Mouse (Mus musculus) kidney, embryonic 16.5 days (tissue): ENCODE results near the gene Fam102a. TPM values are rescaled to one million over a fixed set of nuclear protein-coding genes. Genes with fewer than 3 reads are reported as not detected.

Source experiments
- ATAC-seq: fragments of 200-750 bp; cut with Nextera tagmentation; 2 replicates; pipeline ENCODE4 v1.8.0; 2017; ENCODE audit warnings: moderate TSS enrichment; ENCODE audit not compliant: low FRiP score, low TSS enrichment
- H3K27ac ChIP-seq: fragments of 300-500 bp; sonication (generic); 2 replicates; pipeline ENCODE4 v1.5.1; 2014; ENCODE audit warnings: low read length
- H3K27me3 ChIP-seq: fragments of 300-500 bp; sonication (generic); 2 replicates; pipeline ENCODE4 v1.6.1; 2014; ENCODE audit warnings: low read length, control low read depth, mixed read lengths; ENCODE audit not compliant: insufficient read depth
- H3K36me3 ChIP-seq: fragments of 300-500 bp; sonication (generic); 2 replicates; pipeline ENCODE4 v1.6.1; 2014; ENCODE audit warnings: low read length, control low read depth, mixed read lengths; ENCODE audit not compliant: insufficient read depth
- H3K4me1 ChIP-seq: fragments of 300-500 bp; sonication (generic); 2 replicates; pipeline ENCODE4 v1.6.1; 2014; ENCODE audit warnings: low read length, control low read depth, mixed read lengths; ENCODE audit not compliant: insufficient read depth
- H3K4me2 ChIP-seq: fragments of 300-500 bp; sonication (generic); replicated peaks from 2 replicates; pipeline ENCODE4 v1.6.1; 2014; ENCODE audit warnings: low read depth, low read length
- H3K4me3 ChIP-seq: fragments of 300-500 bp; sonication (generic); 2 replicates; pipeline ENCODE4 v1.5.1; 2014; ENCODE audit warnings: mild to moderate bottlenecking, low read length
- H3K9ac ChIP-seq: fragments of 300-500 bp; sonication (generic); replicated peaks from 2 replicates; pipeline ENCODE4 v1.6.1; 2014; ENCODE audit warnings: low read length
- H3K9me3 ChIP-seq: fragments of 300-500 bp; sonication (generic); 2 replicates; pipeline ENCODE4 v1.6.1; 2016; ENCODE audit warnings: low read length, control low read depth
- WGBS: fragments of 180-500 bp; shearing (Covaris S2); extraction: QIAGEN DNeasy Blood & Tissue Kit; methylation state at CpG from one replicate; pipeline ENCODE4 v1.1.7; 2014; 5-methylcytosine and 5-hydroxymethylcytosine counted together
- polyA plus RNA-seq: library from polyadenylated mRNA; unstranded; fragments of >200 nt; fragmentation: Nextera tagmentation; extraction: Ambion mirVana; gene quantifications from 2 replicates; pipeline ENCODE4 v1.2.1, GENCODE M21; 2015

Fam102a gene
- polyA plus RNA-seq, 1 experiment from 2014 or later = 13.3 TPM

DNA sequence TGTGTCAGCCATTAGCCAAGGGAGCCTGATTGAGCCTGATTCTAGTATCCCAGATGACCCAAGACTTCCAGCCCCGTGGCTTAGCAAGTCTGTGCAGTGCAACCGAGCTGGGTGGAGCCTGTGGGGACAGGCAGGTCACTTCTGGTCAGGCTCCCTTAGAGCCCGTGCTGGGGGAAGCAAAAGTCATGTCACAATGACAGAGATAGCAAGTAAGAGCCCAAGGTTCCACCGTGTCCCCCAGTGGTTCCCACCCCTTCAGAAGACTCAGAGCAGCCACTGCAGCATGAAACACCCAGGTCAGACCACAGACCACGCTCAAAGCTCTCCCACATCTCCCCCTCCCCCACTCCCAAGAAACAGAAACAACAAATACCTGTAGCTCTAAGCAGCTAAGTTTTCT lies 38.9 kb upstream of the Fam102a start:
- no peak for ATAC-seq
- Histone ChIP-seq H3K36me3 (no peaks in the 10 kb centered on the region), H3K27me3 (no peaks in the 10 kb centered on the region), H3K4me3 (no peak overlapping the region), H3K4me2 (no peak overlapping the region), H3K9ac (no peak overlapping the region), H3K9me3 (peaks cover 6% of the 10 kb centered on the region; the same call in 1 of the 2 replicates), H3K4me1 (0 out of 2 replicates have a peak, but pooled peaks cover 4% of the 10 kb centered on the region), H3K27ac (no peak overlapping the region)
- 52% methylated on average over 5 of the region's 5 CpGs for WGBS

DNA sequence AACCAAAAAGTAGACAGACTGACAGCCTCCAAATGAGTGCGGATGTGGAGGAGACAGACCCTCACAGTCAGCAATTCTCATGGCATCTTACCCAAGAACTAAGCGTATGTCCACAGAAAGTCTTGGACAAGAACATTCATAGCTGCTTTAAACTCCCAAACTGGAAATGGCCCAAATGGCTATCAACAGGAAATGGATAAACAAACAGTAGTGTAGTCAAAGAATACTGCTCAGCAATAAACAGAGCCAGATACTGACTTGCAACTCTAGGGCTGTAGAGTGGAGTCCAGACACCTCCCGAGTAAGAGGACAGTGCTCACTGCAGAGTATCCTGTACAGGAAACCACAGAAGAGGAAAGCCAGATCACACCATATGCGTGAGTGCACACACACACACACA lies 35.8 kb upstream of the Fam102a start:
- ATAC-seq = no peak
- Histone ChIP-seq H3K4me2 (no peak overlapping the region), H3K27ac (no peak overlapping the region), H3K27me3 (no peaks in the 10 kb centered on the region), H3K9me3 (peaks cover 6% of the 10 kb centered on the region; the same call in 1 of the 2 replicates), H3K36me3 (no peaks in the 10 kb centered on the region), H3K4me3 (no peak overlapping the region), H3K4me1 (peaks cover 17% of the 10 kb centered on the region; the same call in 1 of the 2 replicates), H3K9ac (no peak overlapping the region)
- 75% methylated on average over 4 of the region's 4 CpGs for WGBS

DNA sequence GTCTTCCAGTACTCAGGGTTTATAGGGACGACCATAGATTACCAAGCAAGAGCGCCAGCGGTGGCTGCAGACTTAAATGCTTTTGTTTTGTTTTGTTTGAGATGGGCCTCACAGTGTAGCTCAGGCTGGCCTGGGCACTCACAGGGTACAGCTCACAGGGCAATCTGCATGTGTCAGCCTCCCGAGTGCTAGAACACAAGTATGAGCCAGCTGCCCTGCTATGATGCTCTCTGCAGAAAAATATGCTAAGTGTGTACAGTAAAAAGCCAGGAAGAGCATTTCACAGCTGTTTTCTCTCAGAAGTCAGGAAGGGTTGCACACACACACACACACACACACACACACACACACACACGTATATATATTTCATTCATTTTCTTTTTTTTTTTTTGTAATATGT lies 34.7 kb upstream of the Fam102a start:
- H3K27me3 ChIP-seq = no peaks in the 10 kb centered on the region
- H3K27ac ChIP-seq = no peak overlapping the region
- H3K9me3 ChIP-seq = peaks cover 6% of the 10 kb centered on the region; the same call in 1 of the 2 replicates
- ATAC-seq = no peak
- H3K36me3 ChIP-seq = no peaks in the 10 kb centered on the region
- H3K9ac ChIP-seq = no peak overlapping the region
- 61% methylated on average over 5 of the region's 5 CpGs for WGBS
- H3K4me2 ChIP-seq = no peak overlapping the region
- peaks cover 13% of the 10 kb centered on the region; the same call in 1 of the 2 replicates for H3K4me1 ChIP-seq
- no peak overlapping the region for H3K4me3 ChIP-seq

DNA sequence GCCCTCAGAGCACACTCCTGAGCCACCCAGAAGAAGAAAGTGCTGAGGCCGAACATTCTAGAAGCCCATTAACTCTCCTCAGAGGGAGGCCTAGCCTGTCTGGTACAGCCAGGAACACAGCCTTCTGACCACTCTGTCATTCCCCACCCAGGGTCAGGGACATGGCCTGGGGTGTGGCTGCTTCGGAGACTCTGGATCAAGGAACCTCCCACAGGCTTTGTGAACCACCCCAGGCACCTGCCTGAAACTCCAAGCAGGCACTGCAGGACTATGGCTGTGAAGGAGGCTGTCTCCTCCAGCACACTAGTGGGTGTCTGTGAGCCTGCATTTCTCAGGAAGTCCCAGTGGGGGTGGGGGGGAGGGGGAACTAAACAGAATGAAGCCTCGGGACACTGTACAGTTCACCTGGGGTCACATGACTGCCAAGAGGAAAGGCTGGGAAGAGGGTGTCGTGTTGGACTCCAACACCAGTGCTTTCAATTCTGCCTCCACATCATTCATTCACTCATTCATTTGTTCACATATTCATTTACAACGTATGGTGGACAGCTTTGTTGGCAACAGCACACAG lies 33.3 kb upstream of the Fam102a start:
- 0 out of 2 replicates have a peak, but pooled peaks have one; percentile 39 for ATAC-seq
- H3K9me3 ChIP-seq = peaks cover 9% of the 10 kb centered on the region; the same call in 1 of the 2 replicates
- 55% methylated on average over 5 of the region's 5 CpGs for WGBS
- no peak overlapping the region for H3K4me2 ChIP-seq
- no peaks in the 10 kb centered on the region for H3K36me3 ChIP-seq
- peaks cover 15% of the 10 kb centered on the region; the same call in 1 of the 2 replicates for H3K4me1 ChIP-seq
- H3K27me3 ChIP-seq = no peaks in the 10 kb centered on the region
- H3K9ac ChIP-seq = no peak overlapping the region
- H3K27ac ChIP-seq = no peak overlapping the region
- H3K4me3 ChIP-seq = no peak overlapping the region

DNA sequence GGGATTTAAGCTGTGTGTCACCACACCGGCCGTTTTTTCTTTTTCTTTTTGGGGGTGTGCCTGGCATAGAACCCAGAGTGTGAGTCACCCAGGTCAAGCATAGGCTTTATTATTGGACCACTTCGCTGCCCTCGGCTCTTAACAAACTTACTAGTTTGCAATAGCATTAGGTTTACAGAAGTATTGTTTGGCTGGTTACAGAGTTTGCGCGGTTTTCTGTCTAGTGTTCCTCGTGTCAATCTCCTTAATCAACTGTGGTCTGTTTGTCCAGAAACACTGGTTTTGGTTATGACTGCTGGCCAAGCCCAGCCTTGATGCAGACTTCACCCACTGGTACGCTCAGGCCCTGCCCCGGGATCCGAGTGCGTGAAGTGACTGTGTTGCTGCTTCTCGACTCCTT lies 32.3 kb upstream of the Fam102a start:
- no peak for ATAC-seq
- peaks cover 21% of the 10 kb centered on the region for H3K4me1 ChIP-seq
- WGBS = 86% methylated on average over 12 of the region's 12 CpGs
- H3K9ac ChIP-seq = no peak overlapping the region
- no peak overlapping the region for H3K27ac ChIP-seq
- H3K4me2 ChIP-seq = no peak overlapping the region
- H3K4me3 ChIP-seq = no peak overlapping the region
- H3K9me3 ChIP-seq = peaks cover 9% of the 10 kb centered on the region; the same call in 1 of the 2 replicates
- no peaks in the 10 kb centered on the region for H3K36me3 ChIP-seq
- H3K27me3 ChIP-seq = no peaks in the 10 kb centered on the region

DNA sequence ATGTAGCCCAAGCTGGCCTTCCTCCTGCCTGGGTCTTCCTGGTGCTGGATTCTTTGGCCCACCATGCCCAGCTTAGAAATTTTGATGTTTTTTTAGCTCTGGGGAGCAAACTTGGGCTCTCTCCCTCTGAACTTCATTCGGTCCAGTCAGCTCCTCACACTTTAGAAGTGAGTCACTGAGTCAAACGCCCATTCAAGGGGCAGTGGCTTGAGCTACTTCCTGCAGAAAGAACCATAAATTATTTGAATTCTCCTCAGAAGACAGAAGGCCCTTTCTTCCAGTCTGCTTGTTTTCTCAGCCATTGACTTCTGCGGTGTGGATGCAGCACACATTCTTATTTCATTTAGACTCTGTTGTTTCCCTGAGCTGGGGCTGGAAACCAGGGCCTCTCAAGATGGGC lies 31.5 kb upstream of the Fam102a start:
- ATAC-seq = no peak

DNA sequence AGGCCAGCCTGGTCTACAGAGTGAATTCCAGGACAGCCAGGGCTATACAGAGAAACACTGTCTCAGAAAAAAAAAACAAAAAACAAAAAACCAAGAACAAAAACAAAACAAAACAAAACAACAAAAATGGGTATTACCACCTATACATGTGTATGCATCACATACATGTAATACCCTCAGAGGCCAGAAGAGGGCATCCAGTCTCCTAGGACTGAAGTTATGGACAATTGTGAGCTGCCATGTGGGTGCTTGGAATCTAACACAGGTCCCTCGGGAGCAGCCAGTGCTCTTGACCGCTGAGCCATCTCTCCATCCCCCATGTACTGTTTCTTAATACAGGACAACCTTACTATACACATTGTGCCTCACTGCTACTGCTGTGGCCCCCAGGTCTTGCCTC lies 29.6 kb upstream of the Fam102a start:
- H3K27ac ChIP-seq = no peak overlapping the region
- H3K4me2 ChIP-seq = no peak overlapping the region

More for the DNA sequence above, 31.5 kb upstream of the Fam102a start:
- H3K9ac ChIP-seq = no peak overlapping the region
- H3K9me3 ChIP-seq = peaks cover 8% of the 10 kb centered on the region; the same call in 1 of the 2 replicates
- no peak overlapping the region for H3K4me3 ChIP-seq
- peak overlapping the region; percentile 72 for H3K27ac ChIP-seq
- H3K4me1 ChIP-seq = peaks cover 24% of the 10 kb centered on the region
- no peaks in the 10 kb centered on the region for H3K27me3 ChIP-seq
- WGBS = 16% methylated on average over 3 of the region's 3 CpGs
- no peaks in the 10 kb centered on the region for H3K36me3 ChIP-seq
- H3K4me2 ChIP-seq = no peak overlapping the region

DNA sequence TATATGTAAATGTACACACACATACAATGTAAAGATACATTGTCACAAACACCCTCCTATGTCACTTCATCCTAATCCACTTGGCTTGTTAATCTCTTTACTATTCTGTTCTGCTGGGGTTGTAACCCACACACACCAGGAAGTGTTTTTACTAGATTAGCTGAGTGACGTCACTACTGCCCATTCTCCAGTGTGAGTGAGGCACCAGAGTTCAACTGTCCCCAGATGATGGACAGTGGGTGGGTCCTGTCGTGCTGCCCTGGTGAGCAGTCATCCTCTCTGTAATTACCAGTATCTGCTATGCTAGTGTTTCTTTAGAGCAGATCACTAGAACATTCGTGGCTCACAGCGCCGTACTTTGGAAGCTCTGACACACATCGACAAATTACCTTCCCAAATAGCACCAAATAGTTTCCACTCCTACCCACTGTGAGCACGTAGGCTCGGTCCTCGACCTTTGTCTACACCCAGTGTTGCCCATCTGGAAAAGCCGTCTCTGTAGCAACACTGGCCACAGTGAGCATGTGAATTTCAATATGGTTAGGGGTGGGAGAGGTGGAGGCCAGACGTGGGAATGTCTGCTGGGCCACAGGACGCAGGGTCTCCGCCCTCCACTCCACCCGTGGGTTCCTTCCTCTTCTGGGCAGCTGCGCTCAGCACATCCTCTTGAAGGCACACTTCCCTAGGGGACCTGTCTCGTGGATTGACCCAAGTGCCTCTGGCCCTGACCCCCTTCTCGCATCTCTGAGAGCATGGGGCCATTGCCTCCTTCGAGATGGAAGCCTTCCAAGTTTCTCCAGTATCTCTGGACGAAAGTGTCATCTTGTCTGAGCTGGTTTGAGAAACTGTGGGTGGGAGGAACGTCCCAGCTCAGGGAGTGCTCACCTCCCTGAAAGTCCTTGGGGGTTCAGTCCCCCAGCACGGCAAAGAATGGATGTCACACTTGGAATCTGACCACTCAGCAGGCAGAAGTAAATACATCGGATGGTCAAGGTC lies 28.2 kb upstream of the Fam102a start:
- H3K27ac ChIP-seq = no peak overlapping the region

More for the DNA sequence above, 29.6 kb upstream of the Fam102a start:
- WGBS = 97% methylated on average over 2 of the region's 2 CpGs
- peaks cover 29% of the 10 kb centered on the region for H3K4me1 ChIP-seq
- H3K9me3 ChIP-seq = peaks cover 3% of the 10 kb centered on the region; the same call in 1 of the 2 replicates
- no peaks in the 10 kb centered on the region for H3K36me3 ChIP-seq
- no peak overlapping the region for H3K4me3 ChIP-seq
- no peak overlapping the region for H3K9ac ChIP-seq
- ATAC-seq = no peak
- H3K27me3 ChIP-seq = no peaks in the 10 kb centered on the region

DNA sequence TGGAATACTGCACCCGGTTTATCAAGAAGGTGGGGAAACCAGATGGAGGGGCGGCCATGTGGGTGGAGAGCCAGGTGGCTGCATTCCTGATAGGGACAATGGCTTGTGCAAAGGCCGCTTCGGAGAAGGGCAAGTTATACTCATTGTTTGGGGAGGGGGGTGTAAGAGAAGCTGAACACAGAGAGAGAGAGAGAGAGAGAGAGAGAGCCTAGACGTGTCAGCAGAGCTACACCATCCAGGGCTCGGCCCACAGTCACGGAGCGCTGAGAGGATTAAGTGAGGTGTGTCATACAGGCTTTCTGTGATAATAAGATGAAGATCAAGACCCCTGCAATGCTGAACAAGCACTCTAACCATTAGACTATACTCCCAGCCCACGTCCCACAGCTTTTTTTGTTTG lies 27.2 kb upstream of the Fam102a start:
- H3K4me2 ChIP-seq = no peak overlapping the region
- 64% methylated on average over 9 of the region's 9 CpGs for WGBS
- no peak overlapping the region for H3K27ac ChIP-seq

More for the DNA sequence above, 28.2 kb upstream of the Fam102a start:
- WGBS = 57% methylated on average over 22 of the region's 22 CpGs
- no peak overlapping the region for H3K4me3 ChIP-seq
- no peak for ATAC-seq
- H3K9ac ChIP-seq = no peak overlapping the region
- no peak overlapping the region for H3K4me2 ChIP-seq
- peaks cover 3% of the 10 kb centered on the region; the same call in 1 of the 2 replicates for H3K9me3 ChIP-seq
- peaks cover 23% of the 10 kb centered on the region for H3K4me1 ChIP-seq
- no peaks in the 10 kb centered on the region for H3K27me3 ChIP-seq
- no peaks in the 10 kb centered on the region for H3K36me3 ChIP-seq

More for the DNA sequence above, 27.2 kb upstream of the Fam102a start:
- Histone ChIP-seq H3K27me3 (no peaks in the 10 kb centered on the region), H3K9ac (no peak overlapping the region), H3K9me3 (peaks cover 3% of the 10 kb centered on the region; the same call in 1 of the 2 replicates), H3K4me3 (no peak overlapping the region), H3K36me3 (no peaks in the 10 kb centered on the region), H3K4me1 (peaks cover 23% of the 10 kb centered on the region)
- ATAC-seq = no peak
